Mouse (Mus musculus): ENCODE measurements around the gene Ap2s1.

DNA sequence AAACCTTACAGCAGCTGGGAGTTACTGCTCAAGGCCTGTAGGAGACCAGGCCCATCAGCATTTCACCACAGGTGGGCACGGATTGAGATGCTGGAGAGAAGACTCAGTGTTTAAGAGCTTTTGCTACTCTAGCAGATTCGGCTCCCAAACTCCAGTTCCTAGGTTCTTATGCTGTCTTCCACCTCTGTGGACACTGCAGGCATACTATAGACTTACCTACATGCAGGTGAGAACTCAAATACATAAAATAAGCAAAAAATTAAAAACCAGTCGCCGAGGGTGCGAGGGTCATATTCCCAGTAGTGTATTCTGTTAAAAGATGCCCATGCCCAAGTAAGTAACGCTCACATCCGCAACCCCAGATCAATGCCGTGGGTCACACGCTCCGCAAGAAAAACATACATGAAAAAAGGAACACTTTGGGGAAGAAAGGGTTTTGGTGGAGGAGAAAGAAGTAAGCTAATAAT, 571 bp upstream of the Ap2s1 start:
- TF ChIP-seq POLR2A (IDR thresholded peaks at IDR 0.05; ENCODE audit: borderline replicate concordance, extremely low read depth, low read depth, low read length) (no peak), CTCF (IDR thresholded peaks at IDR 0.05; ENCODE audit: insufficient read depth, low read length) (no peak)

All from lung, adult 2 months (tissue).